ENCODE assay signal across 7 mouse cellular contexts in genomic region chr6:28214658-28215267, GRCm38 (mm10).
A peak's percentile ranks its signal among the peaks of the same experiment; 100 is the strongest.
DNase-seq lines count a peak whose midpoint lies in the region; ATAC-seq lines count a peak whose summit lies in the region.

No protein-coding gene starts in this region.

- no peaks in the 10 kb centered on the region for H3K9me3 ChIP-seq in embryonic facial prominence, embryonic 10.5 days
- no peaks in the 10 kb centered on the region for H3K9me3 ChIP-seq in hindbrain, embryonic 12.5 days (replicated peaks)
- no peaks in the 10 kb centered on the region for H3K9me3 ChIP-seq in midbrain, embryonic 16.5 days (replicated peaks; ENCODE audit: control insufficient read depth, low read length, poor library complexity, severe bottlenecking)

- H3K9ac ChIP-seq in hindbrain, embryonic 12.5 days = peak overlapping the region; percentile 63
- H3K9ac ChIP-seq in midbrain, embryonic 16.5 days (ENCODE audit: low read depth, low read length) = peak overlapping the region; percentile 84

- peak overlapping the region; percentile 74 for H3K4me2 ChIP-seq in hindbrain, embryonic 12.5 days (replicated peaks)
- peak overlapping the region; percentile 73 for H3K4me2 ChIP-seq in midbrain, embryonic 16.5 days (ENCODE audit: low read length)

- H3K4me1 ChIP-seq in embryonic facial prominence, embryonic 10.5 days = no peaks in the 10 kb centered on the region; the same call in 1 of the 2 replicates
- H3K4me1 ChIP-seq in hindbrain, embryonic 12.5 days = no peaks in the 10 kb centered on the region
- H3K4me1 ChIP-seq in midbrain, embryonic 16.5 days (ENCODE audit: control insufficient read depth, insufficient read depth, low read length) = peaks cover 6% of the 10 kb centered on the region

- no peaks in the 10 kb centered on the region for H3K36me3 ChIP-seq in embryonic facial prominence, embryonic 10.5 days (replicated peaks)
- H3K36me3 ChIP-seq in hindbrain, embryonic 12.5 days = no peaks in the 10 kb centered on the region
- H3K36me3 ChIP-seq in midbrain, embryonic 16.5 days (ENCODE audit: control insufficient read depth, insufficient read depth, low read length) = no peaks in the 10 kb centered on the region

- 27% methylated on average over 13 of the region's 13 CpGs for WGBS in embryonic facial prominence, embryonic 10.5 days
- 33% methylated on average over 13 of the region's 13 CpGs for WGBS in hindbrain, embryonic 12.5 days
- WGBS in midbrain, embryonic 16.5 days = 33% methylated on average over 13 of the region's 13 CpGs

- peak; percentile 14 for DNase-seq in layer of hippocampus, adult 9-11 months
- no peak for DNase-seq in layer of hippocampus, postnatal 14 days (ENCODE audit: low spot score in 2 of 2)
- peak; percentile 13 for DNase-seq in embryonic facial prominence, embryonic 10.5 days (ENCODE audit: low spot score)
- DNase-seq in right cerebral cortex, postnatal 36 days (ENCODE audit: low spot score in 2 of 2) = no peak
- no peak for DNase-seq in left cerebral cortex, postnatal 14 days (ENCODE audit: low spot score in 2 of 2)

- intact Hi-C loops in left cerebral cortex, postnatal 14 days (cut with DNase I) = no loop called here

- ATAC-seq in hindbrain, embryonic 12.5 days (ENCODE audit: low FRiP score) = peak; percentile 41
- peak; percentile 60 for ATAC-seq in midbrain, embryonic 16.5 days

- H3K27ac ChIP-seq in embryonic facial prominence, embryonic 10.5 days (replicated peaks) = peak overlapping the region; percentile 85
- H3K27ac ChIP-seq in hindbrain, embryonic 12.5 days = 0 out of 2 replicates have a peak overlapping the region, but pooled peaks have one; percentile 9
- H3K27ac ChIP-seq in midbrain, embryonic 16.5 days (ENCODE audit: low read length) = peak overlapping the region; percentile 83

- peak overlapping the region; percentile 70 for H3K4me3 ChIP-seq in embryonic facial prominence, embryonic 10.5 days
- H3K4me3 ChIP-seq in hindbrain, embryonic 12.5 days = peak overlapping the region; percentile 49
- peak overlapping the region; percentile 71 for H3K4me3 ChIP-seq in midbrain, embryonic 16.5 days (ENCODE audit: low read depth, low read length)

- H3K27me3 ChIP-seq in embryonic facial prominence, embryonic 10.5 days (replicated peaks; ENCODE audit: low read depth, poor library complexity, severe bottlenecking) = peaks cover 7% of the 10 kb centered on the region
- no peaks in the 10 kb centered on the region for H3K27me3 ChIP-seq in hindbrain, embryonic 12.5 days
- H3K27me3 ChIP-seq in midbrain, embryonic 16.5 days (ENCODE audit: control insufficient read depth, insufficient read depth, low read depth, low read length) = no peaks in the 10 kb centered on the region

Comparison
In these comparisons a context has a peak if more than half of its experiments do, and no peak if none do; other contexts are left out.
1. DNase-seq: peak in layer of hippocampus, adult 9-11 months (single experiment) and embryonic facial prominence, embryonic 10.5 days (single experiment); none in layer of hippocampus, postnatal 14 days (0 of 2), right cerebral cortex, postnatal 36 days (0 of 2) and left cerebral cortex, postnatal 14 days (0 of 2).
2. H3K27ac ChIP-seq: peak in every context shown above with its lines; median percentile 85 in embryonic facial prominence, embryonic 10.5 days; 83 in midbrain, embryonic 16.5 days; 9 in hindbrain, embryonic 12.5 days.
3. Peak in every context shown above with its lines, with median percentiles within 50 percentile points of each other: H3K4me3 ChIP-seq.